Mouse (Mus musculus): ENCODE results near the gene Ascl3.

DNA sequence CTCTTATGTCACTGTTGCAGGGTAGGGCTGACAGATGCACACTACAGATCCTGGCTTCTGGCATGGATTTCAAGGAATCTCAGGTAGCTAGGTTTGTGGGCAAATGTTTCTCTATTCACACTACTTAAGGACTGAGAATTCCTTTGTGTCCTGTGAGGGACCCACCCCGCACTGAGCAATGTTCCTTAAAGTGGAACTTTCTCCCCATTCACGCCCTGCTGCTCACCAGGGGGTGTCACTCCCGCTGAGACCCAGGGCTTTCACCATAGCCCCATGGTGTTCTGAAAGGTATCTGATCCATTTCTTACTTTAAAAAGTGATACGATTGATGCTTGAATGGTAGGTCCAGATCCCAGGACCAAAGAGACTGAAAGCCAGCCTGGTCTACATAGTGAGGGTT is 28.8 kb downstream of the Ascl3 start:
- TF ChIP-seq HCFC1 (IDR thresholded peaks at IDR 0.05; ENCODE audit: borderline replicate concordance, insufficient read depth, low read length) (no peak), MAFK (IDR thresholded peaks at IDR 0.05; ENCODE audit: insufficient read depth, low read depth, low read length) (no peak), ZNF384 (IDR thresholded peaks at IDR 0.05; ENCODE audit: low read depth, low read length) (no peak)
